7 mouse cellular contexts compared by ENCODE assay signal in genomic region chr16:93883423-93884085, GRCm38 (mm10). TPM values are rescaled to one million over a fixed set of nuclear protein-coding genes. Genes with fewer than 3 reads are reported as not detected.
DNase-seq lines count a peak whose midpoint lies in the region; ATAC-seq lines count a peak whose summit lies in the region.

Gene Chaf1b (plus strand): TSS chr16:93883901.

- H3K27me3 ChIP-seq in intestine, embryonic 16.5 days (replicated peaks; ENCODE audit: control insufficient read depth, insufficient read depth, low read length): no peaks in the 10 kb centered on the region
- no peaks in the 10 kb centered on the region for H3K27me3 ChIP-seq in midbrain, embryonic 11.5 days (ENCODE audit: control insufficient read depth, insufficient read depth, low read length)

- ATAC-seq in intestine, embryonic 16.5 days: peak; percentile 91
- ATAC-seq in midbrain, embryonic 11.5 days (ENCODE audit: low FRiP score): peak; percentile 96

- H3K9me3 ChIP-seq in intestine, embryonic 16.5 days (ENCODE audit: control insufficient read depth, low read length): no peaks in the 10 kb centered on the region
- H3K9me3 ChIP-seq in midbrain, embryonic 11.5 days (ENCODE audit: control insufficient read depth, low read length): no peaks in the 10 kb centered on the region

- H3K36me3 ChIP-seq in intestine, embryonic 16.5 days (ENCODE audit: control insufficient read depth, insufficient read depth, low read length): no peaks in the 10 kb centered on the region
- H3K36me3 ChIP-seq in midbrain, embryonic 11.5 days (ENCODE audit: control insufficient read depth, insufficient read depth, low read length): peaks cover 5% of the 10 kb centered on the region; the same call in 1 of the 2 replicates

- under 1% methylated on average over 54 of the region's 54 CpGs for WGBS in intestine, embryonic 16.5 days
- WGBS in midbrain, embryonic 11.5 days: under 1% methylated on average over 54 of the region's 54 CpGs

- peak within 1 kb of the TSS; percentile 78 for H3K4me3 ChIP-seq in intestine, embryonic 16.5 days (ENCODE audit: low read length)
- H3K4me3 ChIP-seq in midbrain, embryonic 11.5 days (ENCODE audit: low read depth, low read length): peak within 1 kb of the TSS; percentile 81

- no peak within 1 kb of the TSS for H3K27ac ChIP-seq in intestine, embryonic 16.5 days (ENCODE audit: low read length)
- H3K27ac ChIP-seq in midbrain, embryonic 11.5 days (ENCODE audit: low read depth, low read length): no peak within 1 kb of the TSS

- H3K9ac ChIP-seq in intestine, embryonic 16.5 days (ENCODE audit: low read depth, low read length): peak within 1 kb of the TSS; percentile 79
- H3K9ac ChIP-seq in midbrain, embryonic 11.5 days (ENCODE audit: low read length): peak within 1 kb of the TSS; percentile 79

- peak within 1 kb of the TSS; percentile 74 for H3K4me2 ChIP-seq in intestine, embryonic 16.5 days (ENCODE audit: low read depth, low read length)
- H3K4me2 ChIP-seq in midbrain, embryonic 11.5 days: peak within 1 kb of the TSS; percentile 93

- DNase-seq in adrenal gland, adult 8-10 months: peak; percentile 97
- DNase-seq in embryo, embryonic 9.5 days (ENCODE audit: extremely low spot score): peak; percentile 100
- peak; percentile 95 to 97 for DNase-seq in gastrocnemius, postnatal 4 days (ENCODE audit: low spot score in 2 of 2)
- DNase-seq in left cerebral cortex, postnatal 36 days (ENCODE audit: low spot score in 2 of 2): peak; percentile 90
- DNase-seq in midbrain, embryonic 11.5 days (ENCODE audit: low spot score, missing footprints): peak; percentile 100
- DNase-seq in skeletal muscle tissue, adult 2 months (ENCODE audit: low read depth, low spot score): peak; percentile 91

- peaks cover 9% of the 10 kb centered on the region; the same call in 1 of the 2 replicates for H3K4me1 ChIP-seq in intestine, embryonic 16.5 days (ENCODE audit: control insufficient read depth, insufficient read depth, low read length)
- H3K4me1 ChIP-seq in midbrain, embryonic 11.5 days (ENCODE audit: control insufficient read depth, insufficient read depth, low read length): peaks cover 13% of the 10 kb centered on the region

- intact Hi-C loops in left cerebral cortex, postnatal 36 days (cut with DNase I): no loop called here

RNA-seq across cellular contexts. Expression of gene Chaf1b, which starts in this region (rescaled TPM):
- total RNA-seq in adrenal gland, adult 8-10 months (2022): 1 to 10 TPM; 1.7 to 3.4 (median 2.0) TPM
- total RNA-seq in gastrocnemius, postnatal 4 days (2021): 10 to 100 TPM; 13.7 to 13.8 TPM
- 45.1 and 53.5 TPM in 2 replicates for polyA plus RNA-seq in intestine, embryonic 16.5 days (2015; fragmentation: Nextera tagmentation; extraction: Ambion mirVana)
- total RNA-seq in left cerebral cortex, postnatal 36 days (2021): 1 to 10 TPM in 1 of 2 experiments, under 1 TPM in 1; 0.84 to 1.6 TPM
- 99.8 and 102 TPM in 2 replicates for polyA plus RNA-seq in midbrain, embryonic 11.5 days (2014; fragmentation: Nextera tagmentation; extraction: Ambion mirVana)
